Mouse (Mus musculus): ENCODE data around the gene Smarca4. TPM values are rescaled to one million over a fixed set of nuclear protein-coding genes. Genes with fewer than 3 reads are reported as not detected.
"Not testable (repeated sequence)": the region's sequence is repeated elsewhere in the genome, so short reads cannot be mapped to it uniquely, and the experiment has no call there.

The Smarca4 gene
- 46.9 to 71.7 TPM (median 48.3 TPM) in 3 replicates for total RNA-seq (2017)

DNA sequence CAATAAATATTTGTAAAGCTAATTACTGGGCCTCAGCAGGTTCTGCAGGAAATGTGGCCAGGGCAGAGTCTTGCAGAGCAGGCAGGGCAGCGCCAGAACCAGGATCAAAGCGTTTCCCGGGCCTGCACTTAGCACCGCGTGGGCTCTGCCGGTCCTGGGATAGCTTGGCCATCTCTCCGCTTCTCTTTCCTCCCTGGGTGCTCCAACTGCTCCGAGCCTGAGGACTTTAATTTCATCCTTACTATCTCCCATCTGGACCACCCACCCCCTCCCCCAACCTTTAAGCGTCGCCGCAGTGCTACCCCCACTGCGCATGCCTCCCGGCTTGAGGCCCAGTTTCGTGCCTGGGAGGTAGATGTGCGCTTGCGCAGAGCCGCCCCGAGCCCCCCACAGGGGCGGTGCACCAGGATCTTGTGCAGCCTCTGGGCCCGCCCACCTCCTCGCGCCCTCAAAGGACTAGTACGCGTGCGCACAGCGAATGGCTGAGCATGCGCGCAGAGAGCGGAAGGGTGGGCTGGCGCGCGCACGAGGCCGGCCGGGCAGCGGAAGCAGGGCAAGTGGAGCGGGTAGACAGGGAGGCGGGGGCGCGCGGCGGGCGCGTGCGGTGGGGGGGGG lies at the start of gene Smarca4:
TSS of gene Smarca4 (plus strand) at position 553 of the 615 bp plus-strand sequence.
- peak; percentile 95 for ATAC-seq (replicated peaks; ENCODE audit: insufficient number of reproducible peaks, low FRiP score, low TSS enrichment, poor library complexity, severe bottlenecking)

DNA sequence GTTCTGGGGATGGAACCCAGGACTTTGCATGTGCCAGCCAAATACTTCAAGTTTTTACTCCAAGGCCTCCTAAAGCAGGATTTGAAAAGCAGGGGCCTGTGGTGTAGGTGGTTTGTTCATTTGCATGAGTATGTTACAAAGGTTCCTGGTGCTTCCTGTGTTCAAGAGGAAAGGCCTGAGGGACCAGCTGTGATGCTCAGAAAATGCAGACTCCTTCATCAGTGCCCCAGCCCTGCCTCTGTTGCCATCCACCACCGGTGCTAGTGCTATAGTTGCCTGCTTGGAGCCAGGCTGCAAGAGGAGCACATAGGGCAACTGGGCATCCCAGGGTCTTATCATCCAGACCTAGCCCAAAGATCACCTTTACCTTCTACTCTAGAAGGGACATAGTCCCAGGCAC lies 49.4 kb upstream of the Smarca4 start:
- no peak for ATAC-seq (replicated peaks; ENCODE audit: insufficient number of reproducible peaks, low FRiP score, low TSS enrichment, poor library complexity, severe bottlenecking)

DNA sequence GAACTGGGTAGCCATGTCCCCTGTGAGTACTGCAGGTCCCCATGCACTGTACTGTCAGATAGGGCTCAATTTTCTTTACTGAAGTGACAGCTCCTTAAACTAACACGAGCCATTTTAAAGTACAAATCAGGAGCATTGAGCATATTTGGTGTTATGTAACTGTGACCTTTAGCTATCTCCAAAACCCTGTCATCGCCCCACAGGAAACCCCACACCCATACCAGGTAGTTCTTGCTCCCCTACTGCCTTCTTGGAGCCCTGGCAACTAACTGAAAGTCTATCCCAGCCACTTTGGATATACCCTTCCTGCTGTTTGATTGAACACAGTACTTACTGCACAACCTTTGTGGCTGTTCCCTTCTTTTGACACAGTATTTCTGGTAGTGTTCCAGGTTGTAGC lies 48.9 kb upstream of the Smarca4 start:
- no peak for ATAC-seq (replicated peaks; ENCODE audit: insufficient number of reproducible peaks, low FRiP score, low TSS enrichment, poor library complexity, severe bottlenecking)

DNA sequence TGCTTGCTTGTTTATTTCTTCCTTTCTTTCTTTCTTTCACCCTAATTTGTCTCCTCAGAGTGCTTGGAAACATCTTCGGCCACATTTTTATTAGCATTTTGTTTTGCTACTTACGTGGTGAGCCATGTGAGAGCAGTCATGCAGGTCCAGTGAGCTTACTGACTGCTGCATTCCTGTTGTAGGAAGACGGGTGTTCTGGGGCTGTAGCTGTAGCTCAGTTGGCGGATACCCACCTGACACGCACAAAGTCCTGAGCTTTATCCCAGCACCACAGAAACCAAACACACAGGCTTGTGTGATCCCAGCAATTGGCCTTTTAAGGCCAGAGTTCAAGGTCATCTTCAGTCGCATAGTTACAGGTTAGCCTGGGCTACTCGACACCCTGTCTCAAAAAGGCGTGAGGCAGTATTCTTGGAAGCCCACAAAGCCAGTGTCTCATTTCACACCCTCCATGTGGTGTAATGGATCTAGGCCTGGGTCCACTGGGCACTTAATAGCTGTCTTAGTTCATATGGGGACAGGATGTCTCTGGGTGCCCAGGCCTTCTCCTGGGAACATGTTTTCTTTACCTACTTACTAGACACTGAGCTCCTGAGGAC lies 47.2 kb upstream of the Smarca4 start:
- no peak for ATAC-seq (replicated peaks; ENCODE audit: insufficient number of reproducible peaks, low FRiP score, low TSS enrichment, poor library complexity, severe bottlenecking)

DNA sequence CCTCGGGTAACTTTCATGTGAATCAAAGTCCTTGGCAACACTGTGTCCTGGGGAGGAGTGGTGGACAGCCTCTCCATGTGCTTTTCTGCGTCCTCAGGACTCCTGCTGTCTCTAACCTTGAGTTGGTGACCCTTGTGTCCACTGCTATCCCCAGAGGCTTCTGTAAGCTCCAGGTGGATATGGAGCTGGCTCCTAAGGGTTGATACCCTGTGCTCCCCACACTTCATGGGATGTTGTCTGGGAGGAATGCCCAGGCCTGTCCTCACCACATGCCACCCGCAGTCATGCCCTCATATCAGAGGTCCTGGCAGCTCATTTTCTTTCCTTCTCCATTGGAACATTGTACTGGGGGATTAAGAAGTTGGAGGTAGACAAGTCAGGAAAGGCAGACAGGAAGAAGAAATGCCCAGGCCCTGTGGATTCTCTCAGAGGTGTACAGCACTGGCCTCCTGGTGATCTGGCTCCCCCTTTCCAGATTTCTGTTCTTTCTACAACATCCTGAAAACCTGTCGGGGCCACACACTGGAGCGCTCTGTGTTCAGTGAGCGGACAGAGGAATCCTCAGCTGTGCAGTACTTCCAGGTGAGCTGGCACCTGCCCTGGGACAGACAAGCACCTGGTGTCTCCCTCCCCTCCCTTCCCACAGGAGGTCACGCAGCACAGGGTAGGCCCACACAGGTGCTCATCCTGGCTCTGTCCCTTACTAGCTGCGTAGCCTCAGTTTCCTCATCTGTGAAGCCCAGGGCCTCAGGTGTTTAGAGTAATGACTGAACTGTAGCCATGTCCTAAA lies 41.8 kb upstream of the Smarca4 start:
- ATAC-seq (replicated peaks; ENCODE audit: insufficient number of reproducible peaks, low FRiP score, low TSS enrichment, poor library complexity, severe bottlenecking) = no peak

DNA sequence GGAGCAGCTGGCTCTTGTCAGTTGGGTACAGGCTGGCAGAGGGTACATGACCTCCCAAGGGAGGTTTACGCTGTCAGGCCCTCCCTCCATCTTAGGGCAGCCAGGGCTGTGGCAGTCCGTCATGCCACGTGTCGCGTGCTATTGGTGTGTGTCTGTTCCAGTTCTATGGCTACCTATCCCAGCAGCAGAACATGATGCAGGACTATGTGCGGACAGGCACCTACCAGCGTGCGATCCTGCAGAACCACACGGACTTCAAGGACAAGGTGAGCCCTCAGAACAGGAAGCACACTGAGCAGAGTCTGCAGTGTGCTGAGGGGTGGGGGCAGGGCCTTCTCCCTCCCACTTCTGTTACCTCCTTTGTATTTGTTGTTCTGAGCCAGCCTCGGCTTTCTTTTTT lies 40.7 kb upstream of the Smarca4 start:
- no peak for ATAC-seq (replicated peaks; ENCODE audit: insufficient number of reproducible peaks, low FRiP score, low TSS enrichment, poor library complexity, severe bottlenecking)

DNA sequence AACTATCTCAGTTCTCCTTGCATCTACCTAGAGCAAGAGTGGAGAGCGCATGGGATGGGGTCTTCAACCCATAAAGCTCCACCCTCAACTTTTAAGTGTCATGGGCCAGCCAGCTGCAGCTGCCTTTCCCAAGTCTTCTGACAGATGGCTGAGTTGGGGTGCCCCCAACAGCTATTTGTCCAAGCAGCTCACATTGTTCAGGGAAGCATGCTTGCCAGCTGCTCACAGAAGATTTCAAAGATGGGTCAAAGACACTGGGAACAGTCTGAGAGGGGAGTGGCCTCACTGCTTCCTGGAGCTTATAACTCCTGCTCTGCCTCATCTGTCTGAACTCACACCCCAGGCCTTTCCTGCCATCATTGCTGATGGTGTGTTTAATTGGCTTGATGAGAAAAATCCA lies 39.7 kb upstream of the Smarca4 start:
- ATAC-seq (replicated peaks; ENCODE audit: insufficient number of reproducible peaks, low FRiP score, low TSS enrichment, poor library complexity, severe bottlenecking) = no peak

DNA sequence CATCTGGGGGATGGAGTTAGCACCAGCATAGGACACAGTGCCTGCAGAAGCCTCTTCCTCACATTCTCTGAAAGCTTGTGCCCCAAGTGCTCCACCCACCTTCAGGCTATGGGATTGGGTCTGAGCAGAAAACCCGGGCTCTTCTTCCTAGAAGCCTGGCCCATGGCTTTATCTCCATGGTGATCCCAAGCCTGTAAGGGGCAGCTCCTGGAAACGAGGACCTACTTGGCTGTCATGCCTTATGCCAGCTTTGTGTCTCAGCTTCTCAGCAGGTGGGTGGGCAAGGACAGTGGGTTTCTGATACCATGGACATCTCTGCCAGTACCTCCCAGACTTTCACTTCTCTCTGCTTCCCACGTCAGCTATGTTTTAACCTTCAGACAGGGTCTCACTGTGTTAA lies 37.7 kb upstream of the Smarca4 start:
- ATAC-seq (replicated peaks; ENCODE audit: insufficient number of reproducible peaks, low FRiP score, low TSS enrichment, poor library complexity, severe bottlenecking) = no peak

DNA sequence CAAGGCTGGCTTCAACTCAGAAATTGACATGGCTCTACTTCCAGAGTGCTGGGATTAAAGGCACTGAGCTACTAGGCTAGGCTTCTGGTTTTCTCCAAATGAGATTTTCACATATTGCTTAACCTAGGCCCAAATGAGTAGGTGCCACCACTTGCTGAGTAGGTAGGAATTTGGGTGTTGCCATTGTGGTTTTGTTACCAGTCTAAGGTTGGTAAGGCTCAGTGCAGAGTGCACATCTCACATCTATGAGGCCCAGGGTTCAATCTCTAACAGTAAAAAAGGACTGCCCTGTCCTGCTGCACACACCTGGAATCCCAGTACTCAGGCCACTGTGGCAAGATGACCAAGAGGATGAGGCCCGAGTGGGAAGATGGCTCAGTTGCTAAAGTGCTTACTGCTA lies 30.6 kb upstream of the Smarca4 start:
- ATAC-seq (replicated peaks; ENCODE audit: insufficient number of reproducible peaks, low FRiP score, low TSS enrichment, poor library complexity, severe bottlenecking) = no peak

DNA sequence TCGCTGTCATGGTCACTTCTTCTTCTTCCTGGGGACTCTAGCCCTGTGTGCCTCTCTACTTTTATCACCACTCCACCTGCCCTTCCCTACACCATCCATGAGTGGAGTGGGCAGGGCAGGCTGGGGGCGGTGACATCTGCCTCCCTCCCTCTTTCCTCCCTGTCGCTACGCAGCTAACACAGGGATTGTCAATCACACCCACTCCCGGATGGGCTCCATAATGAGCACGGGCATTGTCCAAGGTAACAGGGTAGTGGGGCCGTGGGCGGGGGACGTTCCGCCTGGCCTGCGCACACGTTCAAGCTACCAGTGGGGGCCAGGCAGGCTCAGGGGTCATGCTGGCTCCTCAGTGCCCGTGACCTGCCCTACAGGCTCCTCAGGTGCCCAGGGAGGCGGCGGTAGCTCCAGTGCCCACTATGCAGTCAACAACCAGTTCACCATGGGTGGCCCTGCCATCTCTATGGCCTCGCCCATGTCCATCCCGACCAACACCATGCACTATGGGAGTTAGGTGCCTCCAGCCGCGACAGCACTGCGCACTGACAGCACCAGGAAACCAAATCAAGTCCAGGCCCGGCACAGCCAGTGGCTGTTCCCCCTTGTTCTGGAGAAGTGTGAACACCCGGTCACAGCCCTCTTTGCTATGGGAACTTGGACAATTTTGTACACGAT lies 28.2 kb upstream of the Smarca4 start:
- ATAC-seq (replicated peaks; ENCODE audit: insufficient number of reproducible peaks, low FRiP score, low TSS enrichment, poor library complexity, severe bottlenecking) = no peak

DNA sequence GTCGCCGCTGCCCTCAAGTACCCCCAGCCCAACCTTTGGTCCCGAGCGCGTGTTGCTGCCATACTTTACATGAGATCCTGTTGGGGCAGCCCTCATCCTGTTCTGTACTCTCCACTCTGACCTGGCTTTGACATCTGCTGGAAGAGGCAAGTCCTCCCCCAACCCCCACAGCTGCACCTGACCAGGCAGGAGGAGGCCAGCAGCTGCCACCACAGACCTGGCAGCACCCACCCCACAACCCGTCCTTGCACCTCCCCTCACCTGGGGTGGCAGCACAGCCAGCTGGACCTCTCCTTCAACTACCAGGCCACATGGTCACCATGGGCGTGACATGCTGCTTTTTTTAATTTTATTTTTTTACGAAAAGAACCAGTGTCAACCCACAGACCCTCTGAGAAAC lies 27.6 kb upstream of the Smarca4 start:
- no peak for ATAC-seq (replicated peaks; ENCODE audit: insufficient number of reproducible peaks, low FRiP score, low TSS enrichment, poor library complexity, severe bottlenecking)

DNA sequence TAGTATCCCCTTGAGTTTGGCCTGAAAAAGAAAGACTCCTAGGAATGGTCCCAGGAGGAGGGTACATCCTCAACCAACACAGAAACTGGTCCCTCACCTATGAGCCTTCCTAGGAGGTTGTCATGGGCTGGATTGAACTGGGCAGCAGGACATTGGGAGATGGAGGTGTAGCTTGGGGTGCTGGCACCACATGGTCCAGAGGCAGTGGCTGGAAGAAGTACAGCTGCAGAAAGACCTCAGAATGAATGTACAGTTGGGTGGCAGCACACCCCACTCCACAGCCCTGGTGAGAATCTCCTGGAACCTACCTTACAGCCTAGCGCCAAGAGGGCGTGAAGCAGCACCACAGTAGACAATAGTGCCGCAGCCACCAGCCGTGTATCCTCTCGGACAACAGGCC lies 26.4 kb upstream of the Smarca4 start:
- ATAC-seq (replicated peaks; ENCODE audit: insufficient number of reproducible peaks, low FRiP score, low TSS enrichment, poor library complexity, severe bottlenecking) = no peak

DNA sequence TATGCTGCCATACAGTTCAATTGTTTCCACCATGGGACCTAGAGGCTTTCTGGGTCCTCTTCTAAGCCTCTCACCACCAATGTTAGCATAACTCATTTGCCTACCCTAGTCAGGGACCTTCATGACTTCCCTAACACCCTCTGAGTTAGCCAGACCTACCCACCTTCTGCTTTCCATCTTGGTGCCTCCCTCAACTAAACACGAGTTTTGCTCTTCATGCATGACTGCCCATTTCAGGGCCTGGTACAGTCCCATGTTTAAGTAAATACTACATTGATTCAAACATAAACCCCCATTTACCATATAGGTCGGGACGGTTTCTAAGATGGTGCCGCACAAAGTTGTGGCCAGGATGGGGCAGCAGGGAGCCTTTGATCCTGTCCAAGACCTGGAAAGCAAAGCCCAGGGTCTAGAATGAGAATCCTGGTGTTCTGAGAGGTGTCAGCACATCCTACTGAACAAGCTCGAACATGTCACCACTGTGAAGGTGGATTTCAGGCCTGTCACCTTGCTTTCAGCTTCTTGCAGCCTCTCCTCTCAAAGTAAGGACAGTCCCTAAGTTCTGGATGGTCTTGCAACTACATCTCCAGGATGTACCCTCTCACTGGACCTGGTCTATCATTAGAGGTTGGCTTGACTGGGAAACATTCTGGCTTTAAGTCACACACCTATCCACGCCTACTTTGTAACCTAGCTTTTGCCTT lies 24.7 kb upstream of the Smarca4 start:
- ATAC-seq (replicated peaks; ENCODE audit: insufficient number of reproducible peaks, low FRiP score, low TSS enrichment, poor library complexity, severe bottlenecking) = no peak

DNA sequence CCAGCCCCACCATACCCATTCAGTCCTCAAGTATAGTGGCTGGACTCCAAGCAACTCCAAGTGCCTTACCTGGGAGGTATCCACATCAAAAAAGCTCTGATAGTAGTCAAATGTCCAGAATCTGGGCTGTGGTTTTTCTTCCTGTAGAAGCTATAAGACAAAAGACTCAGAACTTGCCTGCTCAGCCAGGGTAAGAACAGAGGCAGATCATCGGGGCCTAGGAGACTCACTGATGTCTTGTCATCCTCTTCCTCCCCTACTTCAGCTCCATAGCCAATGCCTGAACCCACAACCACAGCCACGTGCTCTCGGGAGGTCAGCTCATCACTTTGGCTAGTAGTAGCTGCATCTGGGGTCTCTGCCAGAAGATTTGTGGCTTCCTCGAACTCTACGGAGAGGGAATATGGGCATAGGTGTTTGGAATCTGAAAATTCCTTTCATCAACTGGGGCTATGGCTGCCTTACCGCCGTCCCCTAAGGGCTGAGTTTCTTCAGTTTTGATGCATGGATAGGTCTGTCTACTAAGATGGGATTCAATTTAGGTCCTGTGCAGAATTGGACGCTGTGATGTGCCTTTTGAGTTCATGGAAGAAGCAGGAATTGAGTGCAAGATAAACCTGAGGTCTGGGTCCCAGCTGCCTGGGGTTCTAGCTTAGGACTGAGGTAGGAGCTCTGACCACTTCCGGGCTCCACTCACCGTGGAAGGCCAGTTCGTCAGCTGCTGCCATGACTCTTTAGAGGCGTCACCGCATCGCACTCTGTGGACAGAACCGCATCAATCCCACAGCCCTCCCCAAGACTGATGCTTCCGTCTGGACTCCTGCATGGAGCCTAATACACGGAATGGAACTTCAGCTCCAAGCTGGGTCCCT lies 23.9 kb upstream of the Smarca4 start:
- peak; percentile 38; the same call in 1 of the 2 replicates for ATAC-seq (replicated peaks; ENCODE audit: insufficient number of reproducible peaks, low FRiP score, low TSS enrichment, poor library complexity, severe bottlenecking)

DNA sequence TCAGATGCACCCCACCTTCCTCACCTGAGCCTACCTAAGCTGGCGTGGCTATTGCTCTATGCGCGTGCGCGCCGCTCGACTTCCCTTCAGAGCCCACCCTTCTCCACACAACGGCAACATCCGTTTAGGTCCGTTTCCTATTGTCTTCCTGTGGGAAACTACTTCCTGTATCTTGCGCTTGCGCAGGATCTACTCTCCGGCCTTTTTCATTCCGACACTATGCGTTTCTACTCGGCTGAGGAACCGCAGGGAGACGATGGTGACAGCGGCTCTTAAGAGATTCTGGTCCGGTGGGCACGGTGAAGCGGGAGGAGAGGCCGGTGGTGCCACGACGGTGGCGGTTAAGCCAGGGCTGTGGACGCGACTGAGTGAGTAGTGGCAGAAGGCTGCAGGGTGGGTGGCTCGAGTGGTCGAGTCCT lies 23.3 kb upstream of the Smarca4 start, which contains the start of the genes Timm29 and Yipf2:
TSS of gene Timm29 (plus strand) at position 20 of the 419 bp plus-strand sequence.
TSS of gene Yipf2 (minus strand) at position 126 of the 419 bp plus-strand sequence.
- peak; percentile 86 for ATAC-seq (replicated peaks; ENCODE audit: insufficient number of reproducible peaks, low FRiP score, low TSS enrichment, poor library complexity, severe bottlenecking)

DNA sequence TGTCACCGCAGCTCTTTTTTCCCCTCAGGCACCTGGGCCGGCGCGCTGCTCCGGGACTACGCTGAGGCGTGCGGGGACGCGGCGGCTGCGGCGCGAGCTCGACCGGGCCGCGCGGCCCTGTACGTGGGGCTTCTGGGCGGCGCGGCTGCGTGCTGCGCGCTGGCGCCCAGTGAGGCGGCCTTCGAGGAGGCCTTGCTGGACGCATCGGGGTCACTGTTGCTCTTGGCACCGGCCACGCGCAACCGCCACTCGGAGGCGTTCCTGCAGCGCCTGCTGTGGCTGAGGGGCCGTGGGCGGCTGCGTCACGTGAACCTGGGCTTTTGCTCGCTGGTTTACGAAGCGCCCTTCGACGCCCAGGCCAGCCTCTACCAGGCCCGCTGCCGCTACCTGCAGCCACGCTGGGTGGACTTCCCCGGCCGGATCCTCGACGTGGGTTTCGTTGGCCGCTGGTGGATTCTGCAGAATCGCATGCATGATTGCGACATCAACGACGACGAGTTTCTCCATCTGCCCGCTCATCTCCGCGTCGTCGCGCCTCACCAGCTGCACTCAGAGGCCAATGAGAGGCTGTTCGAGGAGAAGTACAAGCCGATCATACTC lies 22.7 kb upstream of the Smarca4 start:
- no peak for ATAC-seq (replicated peaks; ENCODE audit: insufficient number of reproducible peaks, low FRiP score, low TSS enrichment, poor library complexity, severe bottlenecking)

DNA sequence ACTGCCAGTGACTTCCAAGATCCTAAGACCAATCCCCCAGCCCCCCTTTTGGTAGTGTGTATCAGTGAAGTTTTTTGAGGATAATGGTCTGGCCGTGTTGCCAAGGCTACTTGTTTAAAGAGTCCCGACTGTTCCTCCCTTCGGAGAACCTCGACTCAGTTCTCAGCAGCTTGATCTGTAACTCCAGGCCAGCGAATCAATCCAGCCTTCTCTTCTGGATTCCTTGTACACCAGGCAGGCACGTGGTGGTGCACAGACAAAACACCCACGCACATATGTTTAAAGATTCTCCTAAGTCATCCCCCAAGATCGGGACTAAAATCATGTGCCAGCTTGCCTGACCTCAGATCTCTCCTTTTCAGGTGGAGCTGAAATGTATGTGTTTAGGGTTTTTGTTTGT lies 21.6 kb upstream of the Smarca4 start:
- ATAC-seq (replicated peaks; ENCODE audit: insufficient number of reproducible peaks, low FRiP score, low TSS enrichment, poor library complexity, severe bottlenecking) = not testable (repeated sequence)
